Mouse (Mus musculus) heart, postnatal 0 days (tissue): Measurements from ENCODE around the gene Sec24c.

Experiments
- CTCF ChIP-seq: IDR thresholded peaks from 2 replicates; pipeline ENCODE4 v1.5.1; 2016; ENCODE audit warnings: antibody characterized with exemption, control low read depth, low read depth
- EP300 ChIP-seq: IDR thresholded peaks from 2 replicates; pipeline ENCODE4 v1.6.1; 2016; ENCODE audit warnings: antibody characterized with exemption, low read depth

DNA sequence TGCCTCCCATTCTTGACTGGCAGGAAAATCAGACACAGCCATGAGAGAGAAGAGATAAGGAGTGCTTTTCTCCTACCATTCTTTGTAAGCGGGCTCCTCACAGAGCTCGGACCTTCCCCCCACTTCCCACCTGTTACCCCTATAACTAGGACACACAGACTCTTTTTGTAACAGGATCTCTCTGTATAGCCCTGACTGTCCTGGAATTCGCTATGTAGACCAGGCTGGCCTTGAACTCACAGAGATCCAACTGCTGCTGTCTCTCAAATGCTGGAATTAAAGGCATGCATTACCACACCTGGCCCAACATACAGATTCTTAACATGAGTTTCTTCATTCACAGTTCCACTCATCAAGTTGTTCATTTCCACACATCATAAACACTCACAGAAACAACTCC, 11.4 kb upstream of the Sec24c start:
- no peak for TF ChIP-seq CTCF
- TF ChIP-seq EP300, result no peak
